Mouse (Mus musculus) cerebellum, adult 11 months (tissue): ENCODE results near the gene Unc80.

Experiments
- DNase-seq: peaks from one replicate; pipeline ENCODE4 v3.0.0; 2022

Unc80 gene

GRCm38 (mm10) chr1:66730581-66730980 lies 262.4 kb downstream of the Unc80 start:
- DNase-seq: no peak
